ENCODE assay signal across 33 mouse cellular contexts in the genomic region with DNA sequence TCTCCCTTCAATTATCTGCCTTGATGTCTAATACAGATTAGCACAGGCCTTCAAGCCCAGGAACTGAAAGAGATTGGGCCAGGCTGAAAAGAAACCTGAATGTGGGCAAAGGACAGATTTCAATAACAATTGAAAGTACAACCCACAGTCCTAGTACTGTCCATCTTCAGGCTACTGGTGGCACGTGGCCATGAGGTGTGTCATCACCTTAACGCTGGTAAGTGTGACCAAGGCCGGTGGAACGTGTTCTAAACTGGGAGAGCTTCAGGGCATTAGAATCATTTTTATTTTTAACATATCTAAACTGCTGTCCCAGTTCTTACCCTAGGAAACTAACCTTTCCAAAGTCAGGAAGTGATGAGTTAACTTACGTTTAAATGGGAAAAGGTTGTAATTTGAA.
"Had no signal": no experiment of that assay in that cellular context is flagged by ENCODE, and none has a peak within 500 bp of the region (broad histone marks: within the 10 kb centered on the region; RNA-seq: fewer than 3 reads in every experiment).

No protein-coding gene starts in this region.

- H3K9ac ChIP-seq: heart, embryonic 13.5 days; heart, embryonic 15.5 days; hindbrain, embryonic 12.5 days; hindbrain, embryonic 13.5 days; hindbrain, embryonic 14.5 days; hindbrain, embryonic 15.5 days; intestine, embryonic 15.5 days; kidney, embryonic 15.5 days had no signal

- ATAC-seq: hindbrain, embryonic 16.5 days; hindbrain, postnatal 0 days; inflammation-experienced regulatory T-cells, adult 6 months; intestine, embryonic 15.5 days; intestine, embryonic 16.5 days; intestine, postnatal 0 days had no signal

- H3K9me3 ChIP-seq: heart, embryonic 10.5 days; heart, embryonic 13.5 days; heart, embryonic 15.5 days; hindbrain, embryonic 10.5 days; hindbrain, embryonic 12.5 days; hindbrain, embryonic 13.5 days; hindbrain, embryonic 15.5 days; intestine, embryonic 15.5 days; kidney, embryonic 15.5 days had no signal

- H3K27ac ChIP-seq: heart, embryonic 10.5 days; heart, embryonic 13.5 days; heart, embryonic 15.5 days; hindbrain, embryonic 10.5 days; hindbrain, embryonic 12.5 days; hindbrain, embryonic 13.5 days; hindbrain, embryonic 14.5 days; hindbrain, embryonic 15.5 days; hindbrain, postnatal 0 days; intestine, embryonic 15.5 days; kidney, embryonic 15.5 days; kidney, postnatal 0 days; layer of hippocampus, adult 2 months; left cerebral cortex, adult 2 months had no signal

- H3K4me1 ChIP-seq: heart, embryonic 10.5 days; heart, embryonic 13.5 days; heart, embryonic 15.5 days; hindbrain, embryonic 10.5 days; hindbrain, embryonic 12.5 days; hindbrain, embryonic 13.5 days; hindbrain, embryonic 15.5 days; intestine, embryonic 15.5 days; kidney, embryonic 15.5 days had no signal

- H3K4me2 ChIP-seq: heart, embryonic 11.5 days; heart, embryonic 13.5 days; heart, embryonic 15.5 days; hindbrain, embryonic 12.5 days; hindbrain, embryonic 13.5 days; hindbrain, embryonic 14.5 days; hindbrain, embryonic 15.5 days; intestine, embryonic 15.5 days; kidney, embryonic 15.5 days had no signal

- DNase-seq: heart, postnatal 36 days; heart, postnatal 4 days; kidney, adult 11 months; kidney, adult 18-20 months; kidney, adult 2 months; kidney, adult 8-10 months; kidney, adult 9 months; kidney, postnatal 10 days; kidney, postnatal 14 days; kidney, postnatal 25 days; kidney, postnatal 36 days; kidney, postnatal 4 days; layer of hippocampus, adult 9-11 months; layer of hippocampus, postnatal 36 days had no signal

- H3K27me3 ChIP-seq: heart, embryonic 13.5 days; heart, embryonic 15.5 days; hindbrain, embryonic 12.5 days; hindbrain, embryonic 13.5 days; hindbrain, embryonic 15.5 days; intestine, embryonic 15.5 days; kidney, embryonic 15.5 days had no signal

- H3K4me3 ChIP-seq: heart, embryonic 10.5 days; heart, embryonic 13.5 days; heart, embryonic 15.5 days; hindbrain, embryonic 10.5 days; hindbrain, embryonic 12.5 days; hindbrain, embryonic 13.5 days; hindbrain, embryonic 15.5 days; intestine, embryonic 15.5 days; kidney, embryonic 15.5 days; layer of hippocampus, adult 2 months; left cerebral cortex, adult 2 months had no signal
